Mouse (Mus musculus) gastrocnemius, adult 8-10 months (tissue): ENCODE results near the gene Sox2. TPM values are rescaled to one million over a fixed set of nuclear protein-coding genes. Genes with fewer than 3 reads are reported as not detected.

Source experiments
- DNase-seq, 2 experiments: peaks; one replicate each; pipeline ENCODE4 v3.0.0; 2022; ENCODE audit warnings: low spot score in 2 of 2
- total RNA-seq, 4 experiments: library from RNA; stranded (reverse); gene quantifications; 2 replicates each; pipeline ENCODE4 v1.2.4; 2022

The Sox2 gene
- total RNA-seq, 4 experiments from 2014 or later = 0.13 TPM; not detected in 3

GRCm38 (mm10) chr3:34658966-34659535 lies 8.8 kb downstream of the Sox2 start:
- DNase-seq = no peak

- DNase-seq = no peak
Measured at GRCm38 (mm10) chr3:34659861-34660260, 9.7 kb downstream of the Sox2 start.

GRCm38 (mm10) chr3:34660542-34661290 lies 10.5 kb downstream of the Sox2 start:
- DNase-seq = no peak

- DNase-seq = no peak
Measured at GRCm38 (mm10) chr3:34661341-34662007, 11.3 kb downstream of the Sox2 start.

GRCm38 (mm10) chr3:34662008-34662711 lies 12.0 kb downstream of the Sox2 start:
- no peak for DNase-seq

- DNase-seq = no peak
Measured at GRCm38 (mm10) chr3:34662712-34663655, 12.8 kb downstream of the Sox2 start.

- no peak for DNase-seq
Measured at GRCm38 (mm10) chr3:34663701-34664635, 13.8 kb downstream of the Sox2 start.

GRCm38 (mm10) chr3:34664636-34665531 lies 14.7 kb downstream of the Sox2 start:
- DNase-seq = no peak

- DNase-seq = no peak
Measured at GRCm38 (mm10) chr3:34665751-34666665, 15.8 kb downstream of the Sox2 start.

GRCm38 (mm10) chr3:34667180-34667579 lies 17.0 kb downstream of the Sox2 start:
- DNase-seq = no peak

GRCm38 (mm10) chr3:34667881-34668817 lies 17.9 kb downstream of the Sox2 start:
- no peak for DNase-seq

- DNase-seq = no peak
Measured at GRCm38 (mm10) chr3:34671024-34671660, 20.9 kb downstream of the Sox2 start.

GRCm38 (mm10) chr3:34678840-34679239 lies 28.6 kb downstream of the Sox2 start:
- no peak for DNase-seq

- no peak for DNase-seq
Measured at GRCm38 (mm10) chr3:34679439-34679838, 29.2 kb downstream of the Sox2 start.

GRCm38 (mm10) chr3:34679921-34680320 lies 29.7 kb downstream of the Sox2 start:
- DNase-seq = no peak

- no peak for DNase-seq
Measured at GRCm38 (mm10) chr3:34688072-34688471, 37.9 kb downstream of the Sox2 start.
